Mouse (Mus musculus) stomach, postnatal 0 days (tissue): Measurements from ENCODE around the gene Ptp4a2.

ENCODE experiments used
- CTCF ChIP-seq: IDR thresholded peaks from 2 replicates; pipeline ENCODE4 v1.5.1; 2016; ENCODE audit warnings: antibody characterized with exemption, low read depth, mild to moderate bottlenecking, moderate library complexity
- EP300 ChIP-seq: optimal IDR thresholded peaks from 2 replicates; pipeline ENCODE3; 2016; ENCODE audit warnings: antibody characterized with exemption

DNA sequence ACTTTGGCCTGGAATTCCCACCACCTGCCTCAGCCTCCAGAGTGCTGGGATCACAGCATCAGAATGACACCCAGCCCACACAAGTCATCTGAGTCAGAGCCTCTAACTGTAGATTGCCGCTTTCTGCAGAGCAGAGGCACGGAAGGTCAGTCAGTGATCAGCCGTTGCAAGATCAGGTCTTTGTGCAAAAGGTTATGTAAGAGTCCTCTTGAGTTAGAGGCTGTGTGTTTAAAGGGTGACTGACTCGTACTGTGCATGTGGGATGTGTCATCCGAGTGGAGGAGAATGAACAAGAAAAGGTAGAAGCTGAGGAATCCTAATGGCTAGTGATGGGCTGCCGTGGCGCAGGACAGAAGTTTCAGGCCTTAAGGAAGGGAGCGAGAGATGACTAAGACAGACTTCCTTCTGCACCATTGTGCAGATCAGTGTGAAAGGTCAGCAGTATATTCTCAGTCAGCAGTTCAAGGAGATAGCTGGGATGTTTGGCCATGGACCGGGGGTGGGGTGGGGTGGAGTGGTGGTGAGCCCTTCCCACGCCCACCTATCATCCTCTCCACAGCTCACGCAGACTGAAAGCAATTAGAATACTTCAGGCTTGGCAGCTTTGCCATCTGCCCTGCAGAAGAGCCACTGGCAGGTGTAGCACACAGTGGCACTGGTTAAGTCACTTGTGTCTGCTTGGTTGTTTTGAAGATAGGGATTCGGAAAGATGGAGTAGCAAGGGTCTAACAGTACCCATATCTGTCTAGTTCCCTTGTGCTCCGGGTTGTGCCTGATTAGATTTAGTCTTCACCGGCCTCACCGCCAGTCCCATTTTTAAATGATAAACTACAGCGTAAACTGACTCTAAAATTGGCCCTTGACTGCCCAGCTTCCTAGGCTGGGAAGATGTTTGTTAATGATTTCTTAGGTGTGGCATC lies 44.3 kb downstream of the Ptp4a2 start:
- TF ChIP-seq CTCF (no peak), EP300 (no peak)
